Mouse (Mus musculus): ENCODE measurements around the gene Map2. TPM values are rescaled to one million over a fixed set of nuclear protein-coding genes. Genes with fewer than 3 reads are reported as not detected.

Gene Map2
- polyA plus RNA-seq, 1 experiment from 2014 or later, result 3.5 TPM

DNA sequence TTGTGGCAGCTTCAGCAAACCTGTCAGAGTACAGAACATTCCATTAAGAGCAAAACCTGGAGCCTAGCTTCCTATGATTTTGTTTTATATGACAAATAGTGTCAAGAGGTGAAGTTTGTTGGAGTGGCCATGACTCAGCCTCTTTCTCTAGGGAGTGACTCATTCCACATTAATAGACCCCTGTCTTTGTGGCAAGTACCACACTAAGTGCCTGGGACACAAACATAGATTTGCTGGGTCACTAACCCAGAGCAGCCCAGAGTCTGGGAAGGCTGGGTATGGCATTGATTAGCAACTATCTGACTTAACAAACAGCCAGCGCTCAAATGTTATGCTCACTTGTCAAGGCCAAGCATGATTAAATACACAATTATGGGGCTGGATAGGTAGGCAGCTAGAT lies 69.8 kb downstream of the Map2 start:
- TF ChIP-seq CTCF (IDR thresholded peaks at IDR 0.05; ENCODE audit: low read depth), result no peak
- DNase-seq (ENCODE audit: low spot score), result no peak
- WGBS, result 38% methylated on average over 1 of the region's 1 CpGs
- Histone ChIP-seq H3K4me3 (replicated peaks; ENCODE audit: low read depth, low read length) (no peak overlapping the region), H3K4me2 (ENCODE audit: low read length) (no peak overlapping the region), H3K9me3 (replicated peaks; ENCODE audit: low read length) (no peaks in the 10 kb centered on the region), H3K36me3 (ENCODE audit: insufficient read depth, low read length) (no peaks in the 10 kb centered on the region), H3K9ac (ENCODE audit: low read depth, low read length) (no peak overlapping the region), H3K27me3 (ENCODE audit: insufficient read depth, low read length) (no peaks in the 10 kb centered on the region), H3K4me1 (replicated peaks; ENCODE audit: insufficient read depth, low read length) (no peaks in the 10 kb centered on the region), H3K27ac (no peak overlapping the region)
- ATAC-seq (replicated peaks; ENCODE audit: low FRiP score, low read depth), result no peak

- no peak for TF ChIP-seq CTCF (IDR thresholded peaks at IDR 0.05; ENCODE audit: low read depth)
- no peak overlapping the region for H3K4me3 ChIP-seq (replicated peaks; ENCODE audit: low read depth, low read length)
- H3K4me2 ChIP-seq (ENCODE audit: low read length), result peak overlapping the region; percentile 31; the same call in 1 of the 2 replicates
- WGBS, result 24% methylated on average over 4 of the region's 4 CpGs
- ATAC-seq (replicated peaks; ENCODE audit: low FRiP score, low read depth), result peak; percentile 25; the same call in 1 of the 2 replicates
- no peaks in the 10 kb centered on the region for H3K36me3 ChIP-seq (ENCODE audit: insufficient read depth, low read length)
- H3K9ac ChIP-seq (ENCODE audit: low read depth, low read length), result no peak overlapping the region
- H3K27ac ChIP-seq, result peak overlapping the region; percentile 70
- H3K9me3 ChIP-seq (replicated peaks; ENCODE audit: low read length), result no peaks in the 10 kb centered on the region
- H3K27me3 ChIP-seq (ENCODE audit: insufficient read depth, low read length), result no peaks in the 10 kb centered on the region
- DNase-seq (ENCODE audit: low spot score), result no peak
- no peaks in the 10 kb centered on the region for H3K4me1 ChIP-seq (replicated peaks; ENCODE audit: insufficient read depth, low read length)
Observed at GRCm38 (mm10) chr1:66251649-66252332, 76.7 kb downstream of the Map2 start.

GRCm38 (mm10) chr1:66252333-66252724 lies 77.3 kb downstream of the Map2 start:
- Histone ChIP-seq H3K4me3 (replicated peaks; ENCODE audit: low read depth, low read length) (no peak overlapping the region), H3K9me3 (replicated peaks; ENCODE audit: low read length) (no peaks in the 10 kb centered on the region), H3K27me3 (ENCODE audit: insufficient read depth, low read length) (no peaks in the 10 kb centered on the region), H3K36me3 (ENCODE audit: insufficient read depth, low read length) (no peaks in the 10 kb centered on the region), H3K4me1 (replicated peaks; ENCODE audit: insufficient read depth, low read length) (no peaks in the 10 kb centered on the region), H3K4me2 (ENCODE audit: low read length) (peak overlapping the region; percentile 31; the same call in 1 of the 2 replicates), H3K27ac (peak overlapping the region; percentile 70), H3K9ac (ENCODE audit: low read depth, low read length) (no peak overlapping the region)
- DNase-seq (ENCODE audit: low spot score) (peak; percentile 18), ATAC-seq (replicated peaks; ENCODE audit: low FRiP score, low read depth) (no peak)
- no peak for TF ChIP-seq CTCF (IDR thresholded peaks at IDR 0.05; ENCODE audit: low read depth)
- WGBS, result 56% methylated on average over 8 of the region's 8 CpGs

- H3K9ac ChIP-seq (ENCODE audit: low read depth, low read length), result no peak overlapping the region
- no peak for TF ChIP-seq CTCF (IDR thresholded peaks at IDR 0.05; ENCODE audit: low read depth)
- H3K4me3 ChIP-seq (replicated peaks; ENCODE audit: low read depth, low read length), result no peak overlapping the region
- 71% methylated on average over 3 of the region's 3 CpGs for WGBS
- no peaks in the 10 kb centered on the region for H3K36me3 ChIP-seq (ENCODE audit: insufficient read depth, low read length)
- DNase-seq (ENCODE audit: low spot score) (no peak), ATAC-seq (replicated peaks; ENCODE audit: low FRiP score, low read depth) (no peak)
- H3K9me3 ChIP-seq (replicated peaks; ENCODE audit: low read length), result no peaks in the 10 kb centered on the region
- no peak overlapping the region for H3K27ac ChIP-seq
- no peaks in the 10 kb centered on the region for H3K27me3 ChIP-seq (ENCODE audit: insufficient read depth, low read length)
- no peak overlapping the region for H3K4me2 ChIP-seq (ENCODE audit: low read length)
- H3K4me1 ChIP-seq (replicated peaks; ENCODE audit: insufficient read depth, low read length), result no peaks in the 10 kb centered on the region
Observed at GRCm38 (mm10) chr1:66263220-66263619, 88.1 kb downstream of the Map2 start.

DNA sequence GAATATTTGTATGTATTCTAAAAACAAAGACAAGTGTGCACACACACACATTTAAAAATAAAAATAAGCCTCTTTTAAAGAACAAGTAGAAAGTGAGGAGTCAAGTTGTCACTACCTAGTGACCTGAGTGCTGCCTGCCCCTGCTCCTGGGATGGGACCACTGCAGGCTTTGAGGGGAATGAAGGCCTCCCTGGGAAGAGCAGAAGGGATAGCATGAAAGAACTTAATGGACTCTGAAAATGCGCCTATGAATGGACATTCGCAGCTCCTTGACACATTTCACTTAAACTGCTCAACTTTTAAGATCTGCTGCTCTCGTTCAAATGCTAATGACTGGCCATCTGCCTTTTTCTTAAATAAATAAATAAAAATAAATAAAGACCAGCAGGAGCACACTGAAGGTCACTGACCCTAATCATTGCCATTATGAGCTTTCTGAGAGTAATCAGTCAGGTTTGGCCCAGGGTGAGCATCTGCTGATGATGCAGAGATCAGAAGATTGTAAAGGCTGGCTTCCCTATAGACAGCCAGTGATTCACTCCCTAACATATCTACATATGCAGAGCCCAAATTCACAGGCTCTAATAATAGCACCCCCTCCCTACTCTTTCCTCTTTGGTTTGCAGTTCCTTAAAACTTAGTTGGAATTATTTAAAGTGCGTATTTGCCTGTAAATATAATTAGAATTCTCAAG lies 91.3 kb downstream of the Map2 start:
- DNase-seq (ENCODE audit: low spot score), result no peak

GRCm38 (mm10) chr1:66277663-66278062 lies 102.6 kb downstream of the Map2 start:
- ATAC-seq (replicated peaks; ENCODE audit: low FRiP score, low read depth), result no peak
- no peaks in the 10 kb centered on the region for H3K4me1 ChIP-seq (replicated peaks; ENCODE audit: insufficient read depth, low read length)

More for the DNA sequence above, 91.3 kb downstream of the Map2 start:
- TF ChIP-seq CTCF (IDR thresholded peaks at IDR 0.05; ENCODE audit: low read depth), result no peak
- no peaks in the 10 kb centered on the region for H3K4me1 ChIP-seq (replicated peaks; ENCODE audit: insufficient read depth, low read length)
- no peaks in the 10 kb centered on the region for H3K36me3 ChIP-seq (ENCODE audit: insufficient read depth, low read length)
- no peak overlapping the region for H3K4me3 ChIP-seq (replicated peaks; ENCODE audit: low read depth, low read length)
- 56% methylated on average over 4 of the region's 4 CpGs for WGBS
- ATAC-seq (replicated peaks; ENCODE audit: low FRiP score, low read depth), result no peak
- H3K9me3 ChIP-seq (replicated peaks; ENCODE audit: low read length), result no peaks in the 10 kb centered on the region
- no peaks in the 10 kb centered on the region for H3K27me3 ChIP-seq (ENCODE audit: insufficient read depth, low read length)
- H3K4me2 ChIP-seq (ENCODE audit: low read length), result no peak overlapping the region
- no peak overlapping the region for H3K27ac ChIP-seq
- no peak overlapping the region for H3K9ac ChIP-seq (ENCODE audit: low read depth, low read length)

More at GRCm38 (mm10) chr1:66277663-66278062, 102.6 kb downstream of the Map2 start:
- no peak overlapping the region for H3K27ac ChIP-seq
- no peaks in the 10 kb centered on the region for H3K9me3 ChIP-seq (replicated peaks; ENCODE audit: low read length)
- TF ChIP-seq CTCF (IDR thresholded peaks at IDR 0.05; ENCODE audit: low read depth), result no peak
- no peaks in the 10 kb centered on the region for H3K36me3 ChIP-seq (ENCODE audit: insufficient read depth, low read length)
- no peaks in the 10 kb centered on the region for H3K27me3 ChIP-seq (ENCODE audit: insufficient read depth, low read length)
- 77% methylated on average over 3 of the region's 5 CpGs for WGBS
- H3K4me3 ChIP-seq (replicated peaks; ENCODE audit: low read depth, low read length), result no peak overlapping the region
- H3K9ac ChIP-seq (ENCODE audit: low read depth, low read length), result no peak overlapping the region
- no peak for DNase-seq (ENCODE audit: low spot score)
- no peak overlapping the region for H3K4me2 ChIP-seq (ENCODE audit: low read length)
